Mouse (Mus musculus) heart, embryonic 16.5 days (tissue): ENCODE results near the gene Cacna1c. TPM values are rescaled to one million over a fixed set of nuclear protein-coding genes. Genes with fewer than 3 reads are reported as not detected.

Experiments
- ATAC-seq: fragments of 200-750 bp; cut with Nextera tagmentation; replicated peaks from 2 replicates; pipeline ENCODE4 v1.8.0; 2017; ENCODE audit warnings: moderate number of reproducible peaks; ENCODE audit not compliant: insufficient read depth, low FRiP score; ENCODE audit errors: extremely low read depth
- H3K27ac ChIP-seq: fragments of 300-500 bp; sonication (generic); 2 replicates; pipeline ENCODE4 v1.5.1; 2014; ENCODE audit warnings: mild to moderate bottlenecking, low read length, control low read depth, moderate library complexity
- H3K27me3 ChIP-seq: fragments of 300-500 bp; sonication (generic); 2 replicates; pipeline ENCODE4 v1.6.1; 2014; ENCODE audit warnings: low read length, mixed read lengths; ENCODE audit not compliant: control insufficient read depth, insufficient read depth
- H3K36me3 ChIP-seq: fragments of 300-500 bp; sonication (generic); 2 replicates; pipeline ENCODE4 v1.6.1; 2014; ENCODE audit not compliant: control insufficient read depth, insufficient read depth
- H3K4me1 ChIP-seq: fragments of 300-500 bp; sonication (generic); 2 replicates; pipeline ENCODE4 v1.6.1; 2014; ENCODE audit warnings: low read length, mixed read lengths; ENCODE audit not compliant: control insufficient read depth, insufficient read depth
- H3K4me2 ChIP-seq: fragments of 300-500 bp; sonication (generic); 2 replicates; pipeline ENCODE4 v1.6.1; 2014; ENCODE audit warnings: low read depth, mild to moderate bottlenecking, control low read depth, low read length
- H3K4me3 ChIP-seq: fragments of 300-500 bp; sonication (generic); 2 replicates; pipeline ENCODE4 v1.5.1; 2014; ENCODE audit warnings: mild to moderate bottlenecking, control low read depth, low read length
- H3K9ac ChIP-seq: fragments of 300-500 bp; sonication (generic); 2 replicates; pipeline ENCODE4 v1.6.1; 2014; ENCODE audit warnings: low read length, control low read depth
- H3K9me3 ChIP-seq: fragments of 300-500 bp; sonication (generic); replicated peaks from 2 replicates; pipeline ENCODE4 v1.6.1; 2016; ENCODE audit warnings: low read length; ENCODE audit not compliant: control insufficient read depth
- WGBS: fragments of 180-500 bp; shearing (Covaris S2); extraction: QIAGEN DNeasy Blood & Tissue Kit; methylation state at CpG from one replicate; pipeline ENCODE4 v1.1.7; 2014; 5-methylcytosine and 5-hydroxymethylcytosine counted together
- polyA plus RNA-seq: library from polyadenylated mRNA; unstranded; fragments of >200 nt; fragmentation: Nextera tagmentation; extraction: Ambion mirVana; gene quantifications from 2 replicates; pipeline ENCODE4 v1.2.1, GENCODE M21; 2015

Gene Cacna1c
- polyA plus RNA-seq, 1 experiment from 2014 or later: 66.2 TPM

GRCm38 (mm10) chr6:118724388-118724787 is 471.8 kb downstream of the Cacna1c start:
- Histone ChIP-seq H3K4me3 (no peak overlapping the region), H3K27ac (no peak overlapping the region), H3K9ac (no peak overlapping the region), H3K4me2 (no peak overlapping the region), H3K9me3 (no peaks in the 10 kb centered on the region), H3K4me1 (peaks cover 5% of the 10 kb centered on the region; the same call in 1 of the 2 replicates), H3K36me3 (peaks cover 28% of the 10 kb centered on the region), H3K27me3 (no peaks in the 10 kb centered on the region)
- no peak for ATAC-seq
- 85% methylated on average over 6 of the region's 6 CpGs for WGBS

GRCm38 (mm10) chr6:118722336-118722735 is 473.9 kb downstream of the Cacna1c start:
- Histone ChIP-seq H3K4me1 (peaks cover 10% of the 10 kb centered on the region), H3K4me3 (no peak overlapping the region), H3K27me3 (no peaks in the 10 kb centered on the region), H3K4me2 (no peak overlapping the region), H3K27ac (no peak overlapping the region), H3K9me3 (no peaks in the 10 kb centered on the region), H3K36me3 (peaks cover 16% of the 10 kb centered on the region), H3K9ac (no peak overlapping the region)
- WGBS: 63% methylated on average over 6 of the region's 6 CpGs
- ATAC-seq: 0 out of 2 replicates have a peak, but pooled peaks have one; percentile 14

- H3K27ac ChIP-seq: no peak overlapping the region
- H3K4me2 ChIP-seq: no peak overlapping the region
- H3K27me3 ChIP-seq: no peaks in the 10 kb centered on the region
- no peaks in the 10 kb centered on the region for H3K9me3 ChIP-seq
- 93% methylated on average over 1 of the region's 1 CpGs for WGBS
- H3K4me1 ChIP-seq: peaks cover 15% of the 10 kb centered on the region
- no peak overlapping the region for H3K4me3 ChIP-seq
- no peak overlapping the region for H3K9ac ChIP-seq
- ATAC-seq: no peak
- peaks cover 11% of the 10 kb centered on the region for H3K36me3 ChIP-seq
Measured at GRCm38 (mm10) chr6:118719486-118719885, 476.7 kb downstream of the Cacna1c start.

GRCm38 (mm10) chr6:118713286-118713685 is 482.9 kb downstream of the Cacna1c start:
- H3K4me3 ChIP-seq: no peak overlapping the region
- peaks cover 31% of the 10 kb centered on the region for H3K36me3 ChIP-seq
- 89% methylated on average over 5 of the region's 5 CpGs for WGBS
- H3K27ac ChIP-seq: no peak overlapping the region
- H3K27me3 ChIP-seq: no peaks in the 10 kb centered on the region
- no peak overlapping the region for H3K4me2 ChIP-seq
- no peak overlapping the region for H3K9ac ChIP-seq
- no peak for ATAC-seq
- peaks cover 14% of the 10 kb centered on the region for H3K4me1 ChIP-seq
- no peaks in the 10 kb centered on the region for H3K9me3 ChIP-seq

- 78% methylated on average over 14 of the region's 14 CpGs for WGBS
- no peak for ATAC-seq
- no peak overlapping the region for H3K9ac ChIP-seq
- no peaks in the 10 kb centered on the region for H3K27me3 ChIP-seq
- H3K27ac ChIP-seq: no peak overlapping the region
- H3K36me3 ChIP-seq: peaks cover 31% of the 10 kb centered on the region
- H3K4me1 ChIP-seq: 0 out of 2 replicates have a peak, but pooled peaks cover 6% of the 10 kb centered on the region
- no peak overlapping the region for H3K4me3 ChIP-seq
- H3K4me2 ChIP-seq: no peak overlapping the region
- no peaks in the 10 kb centered on the region for H3K9me3 ChIP-seq
Measured at GRCm38 (mm10) chr6:118711677-118712322, 484.4 kb downstream of the Cacna1c start.

GRCm38 (mm10) chr6:118707066-118707465 is 489.2 kb downstream of the Cacna1c start:
- 0 out of 2 replicates have a peak, but pooled peaks cover 6% of the 10 kb centered on the region for H3K4me1 ChIP-seq
- WGBS: 76% methylated on average over 4 of the region's 4 CpGs
- no peak overlapping the region for H3K27ac ChIP-seq
- H3K9me3 ChIP-seq: no peaks in the 10 kb centered on the region
- no peak for ATAC-seq
- H3K27me3 ChIP-seq: no peaks in the 10 kb centered on the region
- H3K4me2 ChIP-seq: no peak overlapping the region
- H3K4me3 ChIP-seq: no peak overlapping the region
- H3K9ac ChIP-seq: no peak overlapping the region
- peaks cover 24% of the 10 kb centered on the region for H3K36me3 ChIP-seq

GRCm38 (mm10) chr6:118705840-118706239 is 490.4 kb downstream of the Cacna1c start:
- Histone ChIP-seq H3K4me3 (no peak overlapping the region), H3K36me3 (peaks cover 13% of the 10 kb centered on the region; the same call in 1 of the 2 replicates), H3K27ac (no peak overlapping the region), H3K9ac (no peak overlapping the region), H3K27me3 (no peaks in the 10 kb centered on the region), H3K4me2 (no peak overlapping the region), H3K9me3 (no peaks in the 10 kb centered on the region), H3K4me1 (0 out of 2 replicates have a peak, but pooled peaks cover 6% of the 10 kb centered on the region)
- WGBS: 90% methylated on average over 7 of the region's 7 CpGs
- no peak for ATAC-seq

- WGBS: 78% methylated on average over 4 of the region's 4 CpGs
- Histone ChIP-seq H3K27ac (no peak overlapping the region), H3K9ac (no peak overlapping the region), H3K4me3 (no peak overlapping the region), H3K9me3 (no peaks in the 10 kb centered on the region), H3K27me3 (no peaks in the 10 kb centered on the region), H3K36me3 (peaks cover 18% of the 10 kb centered on the region), H3K4me2 (no peak overlapping the region), H3K4me1 (peaks cover 3% of the 10 kb centered on the region)
- ATAC-seq: no peak
Measured at GRCm38 (mm10) chr6:118694626-118695025, 501.6 kb downstream of the Cacna1c start.

GRCm38 (mm10) chr6:118689447-118689846 is 506.8 kb downstream of the Cacna1c start:
- no peak for ATAC-seq
- H3K27ac ChIP-seq: no peak overlapping the region
- peaks cover 3% of the 10 kb centered on the region for H3K4me1 ChIP-seq
- WGBS: 90% methylated on average over 3 of the region's 3 CpGs
- H3K36me3 ChIP-seq: peaks cover 7% of the 10 kb centered on the region; the same call in 1 of the 2 replicates
- no peaks in the 10 kb centered on the region for H3K27me3 ChIP-seq
- no peak overlapping the region for H3K4me3 ChIP-seq
- H3K4me2 ChIP-seq: no peak overlapping the region
- H3K9me3 ChIP-seq: no peaks in the 10 kb centered on the region
- H3K9ac ChIP-seq: no peak overlapping the region
